Mouse (Mus musculus): Measurements from ENCODE around the gene Ubc. TPM values are rescaled to one million over a fixed set of nuclear protein-coding genes. Genes with fewer than 3 reads are reported as not detected.
A peak's percentile ranks its signal among the peaks of the same experiment; 100 is the strongest.
"Not testable (repeated sequence)": the region's sequence is repeated elsewhere in the genome, so short reads cannot be mapped to it uniquely, and the experiment has no call there.

Ubc gene
- polyA plus RNA-seq, 1 experiment = 168 TPM

DNA sequence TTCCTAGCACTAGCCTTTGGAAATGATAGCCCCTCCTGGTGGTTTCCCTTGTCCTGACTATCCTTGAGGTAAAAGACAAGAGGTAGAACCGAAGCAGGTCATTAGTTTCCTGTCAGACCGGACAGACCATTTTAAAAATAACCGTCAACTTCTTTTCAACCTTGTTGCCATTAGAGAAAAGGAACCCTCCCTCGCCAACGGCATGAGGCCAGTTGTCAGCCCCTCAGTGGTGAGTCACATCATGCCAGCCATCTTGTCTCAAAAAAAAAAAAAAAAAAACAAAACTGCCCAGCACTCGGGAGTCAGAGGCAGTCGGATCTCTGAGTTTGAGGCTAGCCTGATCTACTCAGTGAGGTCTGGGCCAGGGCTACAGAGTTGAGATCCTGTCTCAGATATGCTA lies 10.9 kb upstream of the Ubc start:
- Histone ChIP-seq H3K4me1 (ENCODE audit: control insufficient read depth, insufficient read depth, low read length) (no peaks in the 10 kb centered on the region), H3K4me3 (replicated peaks; ENCODE audit: control insufficient read depth, low read depth, low read length) (no peak overlapping the region), H3K27ac (ENCODE audit: control insufficient read depth, insufficient read depth, low read depth, low read length, poor library complexity) (no peak overlapping the region)
- TF ChIP-seq CTCF (IDR thresholded peaks at IDR 0.05; ENCODE audit: control insufficient read depth, insufficient read depth, low read length) (no peak), POLR2A (IDR thresholded peaks at IDR 0.05; ENCODE audit: borderline replicate concordance, control insufficient read depth, low read depth, low read length) (no peak)
- 54% methylated on average over 7 of the region's 7 CpGs for WGBS

DNA sequence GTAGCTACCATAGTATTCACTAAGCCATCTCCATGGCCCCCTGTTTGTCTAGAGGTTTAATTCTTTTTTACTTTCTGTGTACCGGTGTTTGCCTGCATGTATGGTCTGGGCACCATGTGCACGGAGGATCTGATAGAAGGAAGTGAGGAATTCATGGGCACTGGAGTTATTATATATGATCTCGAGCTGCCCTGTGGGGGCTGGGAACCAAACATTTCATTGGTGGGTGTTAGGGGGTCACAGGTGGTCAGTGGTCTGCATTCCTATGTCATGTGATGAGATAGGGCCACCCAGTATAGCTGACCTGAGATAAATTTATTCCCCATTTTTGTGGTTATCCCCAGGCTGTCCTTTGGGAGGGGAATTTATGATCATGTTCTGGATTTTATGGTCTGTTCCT lies 5.0 kb upstream of the Ubc start:
- no peak for TF ChIP-seq CTCF (IDR thresholded peaks at IDR 0.05; ENCODE audit: control insufficient read depth, insufficient read depth, low read length)
- TF ChIP-seq POLR2A (IDR thresholded peaks at IDR 0.05; ENCODE audit: borderline replicate concordance, control insufficient read depth, low read depth, low read length) = no peak
- Histone ChIP-seq H3K4me1 (ENCODE audit: control insufficient read depth, insufficient read depth, low read length) (peaks cover 1% of the 10 kb centered on the region; the same call in 1 of the 2 replicates), H3K27ac (ENCODE audit: control insufficient read depth, insufficient read depth, low read depth, low read length, poor library complexity) (no peak overlapping the region), H3K4me3 (replicated peaks; ENCODE audit: control insufficient read depth, low read depth, low read length) (no peak overlapping the region)
- 44% methylated on average over 3 of the region's 3 CpGs for WGBS

DNA sequence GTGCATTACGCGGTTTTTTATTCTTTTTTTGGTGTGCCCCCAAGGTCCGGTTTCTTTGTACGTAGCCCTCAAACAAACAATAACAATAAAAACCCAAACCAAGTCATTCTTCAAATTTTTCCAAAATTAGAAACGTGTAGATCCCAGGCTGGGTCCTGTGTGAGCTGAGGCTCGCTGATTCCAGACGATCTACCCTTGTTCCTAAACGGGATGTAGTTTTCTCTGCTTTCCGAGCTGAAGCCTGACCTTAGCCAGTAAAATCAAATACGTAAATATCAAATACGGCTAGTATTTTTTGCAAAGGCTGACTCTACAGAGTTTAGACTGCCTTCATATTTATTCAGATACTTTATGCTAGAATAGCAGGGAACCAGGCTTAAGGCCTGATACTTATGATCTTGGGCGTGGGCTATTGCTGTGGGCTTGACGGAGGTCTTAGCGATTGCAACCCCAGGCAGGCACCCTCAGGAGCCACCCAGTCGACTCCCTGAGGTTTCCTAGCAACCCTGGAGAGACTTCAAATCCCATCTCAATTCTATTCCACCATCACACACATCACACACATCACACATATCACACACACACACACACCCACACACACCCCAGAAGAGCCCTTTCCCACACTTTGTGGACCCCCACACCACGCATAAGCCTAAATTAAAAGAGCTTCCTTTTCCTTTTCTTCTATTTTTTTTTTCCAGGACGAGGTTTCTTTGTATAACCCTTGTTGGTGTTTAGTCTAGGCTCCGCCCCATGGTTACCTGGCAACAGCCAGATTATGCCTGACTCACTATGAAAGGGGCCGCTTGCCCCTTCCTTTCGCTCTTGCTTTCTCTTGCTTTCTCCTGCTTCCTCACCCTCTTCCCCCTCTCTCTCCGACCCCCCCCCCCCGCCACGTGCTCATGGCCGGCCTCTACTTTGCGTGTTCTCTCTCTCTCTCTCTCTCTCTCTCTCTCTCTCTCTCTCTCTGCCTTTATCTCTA lies 3.9 kb upstream of the Ubc start:
- Histone ChIP-seq H3K4me1 (ENCODE audit: control insufficient read depth, insufficient read depth, low read length) (peaks cover 1% of the 10 kb centered on the region; the same call in 1 of the 2 replicates), H3K27ac (ENCODE audit: control insufficient read depth, insufficient read depth, low read depth, low read length, poor library complexity) (peak overlapping the region; percentile 88), H3K4me3 (replicated peaks; ENCODE audit: control insufficient read depth, low read depth, low read length) (peak overlapping the region; percentile 68)
- TF ChIP-seq CTCF (IDR thresholded peaks at IDR 0.05; ENCODE audit: control insufficient read depth, insufficient read depth, low read length) = no peak
- 6% methylated on average over 23 of the region's 25 CpGs for WGBS

DNA sequence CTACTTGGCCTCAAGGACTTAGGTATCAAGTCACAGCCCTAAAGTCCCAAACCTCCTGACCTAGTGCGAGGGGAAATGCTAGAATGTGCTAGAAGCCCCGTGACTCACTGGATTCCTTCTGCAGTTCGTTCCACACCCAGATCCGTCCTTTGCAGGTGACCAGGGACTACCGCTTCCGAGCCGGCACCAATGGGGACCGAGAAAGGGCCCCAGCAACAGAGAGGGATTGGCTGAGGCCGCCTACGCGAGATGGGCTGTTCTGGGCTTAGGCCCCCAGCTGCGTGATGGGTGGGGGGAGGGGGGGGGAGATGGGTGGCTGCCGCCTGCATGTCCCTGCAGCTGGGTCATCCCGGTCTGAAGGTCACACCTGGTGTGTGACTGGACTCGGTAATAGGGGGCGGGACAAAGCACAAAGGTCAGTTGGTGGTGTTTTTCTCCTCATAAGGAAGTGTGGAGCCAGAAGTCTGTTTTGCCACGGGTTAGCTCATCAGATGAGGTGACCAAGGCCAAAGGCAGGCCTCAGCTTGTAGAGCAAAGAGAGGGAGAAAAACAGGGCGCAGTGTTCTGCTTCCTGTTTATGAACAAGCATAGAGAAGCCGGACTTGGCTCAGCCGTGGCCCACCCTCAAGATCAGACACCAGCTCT lies 3.1 kb upstream of the Ubc start:
- 0% methylated on average over 20 of the region's 20 CpGs for WGBS
- Histone ChIP-seq H3K27ac (ENCODE audit: control insufficient read depth, insufficient read depth, low read depth, low read length, poor library complexity) (peak overlapping the region; percentile 88), H3K4me1 (ENCODE audit: control insufficient read depth, insufficient read depth, low read length) (peaks cover 1% of the 10 kb centered on the region; the same call in 1 of the 2 replicates), H3K4me3 (replicated peaks; ENCODE audit: control insufficient read depth, low read depth, low read length) (peak overlapping the region; percentile 68)
- TF ChIP-seq POLR2A (IDR thresholded peaks at IDR 0.05; ENCODE audit: borderline replicate concordance, control insufficient read depth, low read depth, low read length) = peak; percentile 60; the same call in 1 of the 2 replicates
- TF ChIP-seq CTCF (IDR thresholded peaks at IDR 0.05; ENCODE audit: control insufficient read depth, insufficient read depth, low read length) = no peak

DNA sequence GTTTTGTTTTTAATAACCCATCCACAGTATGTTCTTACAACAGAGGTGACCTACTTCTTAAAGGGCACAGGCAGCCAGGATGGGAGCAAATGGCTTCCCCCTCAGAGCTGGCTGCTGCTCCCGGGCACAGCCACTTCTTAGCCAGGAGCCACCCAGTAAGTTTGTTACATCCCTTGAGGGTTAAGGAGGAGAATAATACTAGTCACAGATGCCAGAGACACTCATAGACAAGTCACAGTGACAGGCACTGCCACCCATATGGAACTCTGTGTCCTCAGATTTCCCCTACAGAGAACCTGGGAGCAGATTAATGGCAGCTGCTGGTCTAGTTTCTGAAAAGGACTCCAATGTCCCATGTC lies 2.6 kb upstream of the Ubc start:
- H3K4me3 ChIP-seq (replicated peaks; ENCODE audit: control insufficient read depth, low read depth, low read length) = peak overlapping the region; percentile 40
- peak overlapping the region; percentile 83 for H3K27ac ChIP-seq (ENCODE audit: control insufficient read depth, insufficient read depth, low read depth, low read length, poor library complexity)
- H3K4me1 ChIP-seq (ENCODE audit: control insufficient read depth, insufficient read depth, low read length) = peaks cover 1% of the 10 kb centered on the region; the same call in 1 of the 2 replicates
- 14% methylated on average over 1 of the region's 1 CpGs for WGBS
- TF ChIP-seq POLR2A (IDR thresholded peaks at IDR 0.05; ENCODE audit: borderline replicate concordance, control insufficient read depth, low read depth, low read length) = no peak
- TF ChIP-seq CTCF (IDR thresholded peaks at IDR 0.05; ENCODE audit: control insufficient read depth, insufficient read depth, low read length) = no peak

DNA sequence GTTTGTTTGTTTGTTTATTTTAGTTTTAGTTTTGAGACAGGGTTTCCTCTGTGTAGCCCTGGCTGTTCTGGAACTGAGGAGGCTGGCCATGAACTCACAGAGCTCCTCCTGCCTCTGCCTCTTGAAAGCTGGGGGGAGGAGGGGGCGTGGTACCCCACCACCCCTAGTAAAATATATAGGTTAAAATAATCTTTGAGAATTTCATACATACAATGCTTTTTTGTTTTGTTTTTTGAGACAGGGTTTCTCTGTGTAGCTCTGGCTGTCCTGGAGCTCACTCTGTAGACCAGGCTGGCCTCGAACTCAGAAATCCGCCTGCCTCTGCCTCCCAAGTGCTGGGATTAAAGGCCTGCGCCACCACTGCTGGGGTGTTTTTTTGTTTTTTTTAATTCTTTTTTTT lies 2.2 kb upstream of the Ubc start:
- not testable (repeated sequence) for H3K4me1 ChIP-seq (ENCODE audit: control insufficient read depth, insufficient read depth, low read length); H3K4me3 ChIP-seq (replicated peaks; ENCODE audit: control insufficient read depth, low read depth, low read length)
- WGBS = 81% methylated on average over 4 of the region's 4 CpGs

DNA sequence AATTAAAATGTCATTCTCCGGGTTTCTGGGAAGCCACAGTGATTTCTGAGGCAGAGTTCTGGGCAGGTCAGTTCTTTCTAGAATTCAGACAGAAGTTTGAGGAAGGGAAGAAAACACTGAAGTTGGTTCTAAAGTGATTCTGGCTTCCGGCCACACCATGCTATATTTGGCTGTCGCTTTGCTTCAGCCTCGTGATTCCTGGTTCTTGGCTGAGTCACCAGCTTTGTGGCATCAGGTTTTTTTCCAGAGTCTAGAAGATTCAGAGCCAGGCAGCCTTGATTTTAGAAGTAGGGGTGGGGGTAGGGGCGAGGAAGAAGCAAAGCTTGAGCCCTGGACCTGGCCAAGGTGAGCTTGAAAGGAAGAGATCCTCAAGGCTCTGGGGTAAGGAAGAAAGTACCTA lies 1.6 kb upstream of the Ubc start:
- Histone ChIP-seq H3K27ac (ENCODE audit: control insufficient read depth, insufficient read depth, low read depth, low read length, poor library complexity) (peak overlapping the region; percentile 81), H3K4me1 (ENCODE audit: control insufficient read depth, insufficient read depth, low read length) (peaks cover 1% of the 10 kb centered on the region; the same call in 1 of the 2 replicates), H3K4me3 (replicated peaks; ENCODE audit: control insufficient read depth, low read depth, low read length) (no peak overlapping the region)
- WGBS = 10% methylated on average over 5 of the region's 5 CpGs
- TF ChIP-seq POLR2A (IDR thresholded peaks at IDR 0.05; ENCODE audit: borderline replicate concordance, control insufficient read depth, low read depth, low read length) (no peak), CTCF (IDR thresholded peaks at IDR 0.05; ENCODE audit: control insufficient read depth, insufficient read depth, low read length) (no peak)

More for the DNA sequence above, 2.2 kb upstream of the Ubc start:
- H3K27ac ChIP-seq (ENCODE audit: control insufficient read depth, insufficient read depth, low read depth, low read length, poor library complexity) = peak overlapping the region; percentile 81; the same call in 1 of the 2 replicates

DNA sequence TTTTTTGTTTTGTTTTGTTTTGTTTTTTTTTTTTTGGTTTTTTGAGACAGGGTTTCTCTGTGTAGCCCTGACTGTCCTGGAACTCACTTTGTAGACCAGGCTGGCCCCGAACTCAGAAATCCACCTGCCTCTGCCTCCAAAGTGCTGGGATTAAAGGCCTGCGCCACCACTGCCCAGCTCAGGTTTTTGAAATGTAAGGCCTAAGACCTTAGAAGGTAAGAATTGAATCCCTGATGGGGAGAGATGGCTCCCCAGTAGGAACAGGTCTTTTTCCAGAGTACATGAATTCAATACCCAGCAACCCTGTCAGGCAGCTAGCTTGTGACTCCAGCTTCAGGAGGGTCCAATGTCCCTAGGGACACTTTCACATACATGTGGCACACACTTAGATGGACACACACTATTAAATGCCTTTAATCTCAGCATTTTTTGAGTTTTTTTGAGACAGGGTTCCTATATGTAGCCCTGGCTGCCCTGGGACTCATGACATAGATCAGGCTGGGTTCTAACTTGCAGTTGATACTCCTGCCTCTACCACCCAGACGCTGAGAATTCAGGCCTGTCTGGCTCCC lies 990 bp upstream of the Ubc start:
- TF ChIP-seq CTCF (IDR thresholded peaks at IDR 0.05; ENCODE audit: control insufficient read depth, insufficient read depth, low read length) (no peak), POLR2A (IDR thresholded peaks at IDR 0.05; ENCODE audit: borderline replicate concordance, control insufficient read depth, low read depth, low read length) (no peak)
- no peak overlapping the region for H3K4me3 ChIP-seq (replicated peaks; ENCODE audit: control insufficient read depth, low read depth, low read length)
- 69% methylated on average over 3 of the region's 3 CpGs for WGBS
- H3K27ac ChIP-seq (ENCODE audit: control insufficient read depth, insufficient read depth, low read depth, low read length, poor library complexity) = no peak overlapping the region; the same call in 1 of the 2 replicates
- peaks cover 1% of the 10 kb centered on the region; the same call in 1 of the 2 replicates for H3K4me1 ChIP-seq (ENCODE audit: control insufficient read depth, insufficient read depth, low read length)
